Mouse (Mus musculus) Patski (cell line): ENCODE results near the gene Ccdc142. TPM values are rescaled to one million over a fixed set of nuclear protein-coding genes. Genes with fewer than 3 reads are reported as not detected.

ENCODE experiments used
- ATAC-seq: fragments of 100-300 bp; one replicate; pipeline ENCODE4 v1.8.0; 2021
- CTCF ChIA-PET: fragments of 350-600 bp; sonication (Branson Sonifier 250); formaldehyde crosslinking; loops from one replicate; lab custom pipeline; 2022; ENCODE audit warnings: inconsistent platforms; lab: Charles Lee
- POLR2A ChIA-PET: fragments of 350-600 bp; sonication (Branson Sonifier 250); formaldehyde crosslinking; loops from one replicate; lab custom pipeline; 2022; ENCODE audit warnings: antibody characterized with exemption, inconsistent platforms; lab: Charles Lee
- DNase-seq: peaks from one replicate; pipeline ENCODE4 v3.0.0-alpha.2; 2011; ENCODE audit warnings: low read depth, low spot score
- H3K27me3 ChIP-seq: fragments of 371-371 bp; one replicate; pipeline ENCODE4 v1.5.1; 2021
- CTCF ChIP-seq: fragments of 100-300 bp; IDR thresholded peaks from one replicate; pipeline ENCODE4 v1.5.1; 2021
- in situ Hi-C: fragments of 300-500 bp; cut with MboI; formaldehyde crosslinking; loops from 3 replicates; pipeline ENCODE4 v1.11.1; 2018; ENCODE audit warnings: low pct_unique_long_range_greater_than_20kb, mixed read lengths
- polyA plus RNA-seq: library from polyadenylated mRNA; unstranded; gene quantifications from one replicate; pipeline ENCODE4 v1.2.3, GENCODE M21; 2021

Gene Ccdc142
- polyA plus RNA-seq, 1 experiment from 2014 or later, result 3.5 TPM

- ChIA-PET POLR2A (interaction anchor here (0.9 to 2.4 kb wide), 5 partner anchors 12 to 44 kb away, joined by 3 to 11 read pairs (median 7); partner anchors contain the start of genes 1700003E16Rik and Wdr54), CTCF (interaction anchor here (1.2 to 3.0 kb wide), 6 partner anchors 15 to 125 kb away, joined by 3 to 10 read pairs (median 3); no protein-coding TSS in a partner anchor)
- peak; percentile 3 for ATAC-seq
- no peaks in the 10 kb centered on the region for H3K27me3 ChIP-seq
- in situ Hi-C loops, result no loop called here
- no peak for TF ChIP-seq CTCF
- no peak for DNase-seq
Measured at GRCm38 (mm10) chr6:83121863-83122710, 20.7 kb downstream of the Ccdc142 start.

- no peak for TF ChIP-seq CTCF
- no peak for DNase-seq
- no peak for ATAC-seq
- no peaks in the 10 kb centered on the region for H3K27me3 ChIP-seq
- POLR2A ChIA-PET, result interaction anchor here (0.7 to 1.4 kb wide), 2 partner anchors 14 to 26 kb away, joined by 7 read pairs; no protein-coding TSS in a partner anchor
- CTCF ChIA-PET, result interaction anchor here (1.3 to 3.0 kb wide), 2 partner anchors 14 to 126 kb away, joined by 3 to 10 read pairs; no protein-coding TSS in a partner anchor
- in situ Hi-C loops, result no loop called here
Measured at GRCm38 (mm10) chr6:83122961-83123360, 21.6 kb downstream of the Ccdc142 start.

GRCm38 (mm10) chr6:83124851-83125312, 23.5 kb downstream of the Ccdc142 start:
- ATAC-seq (no peak), DNase-seq (peak; percentile 84)
- CTCF ChIA-PET, result interaction anchor here (3.0 kb wide), 1 partner anchor 128 kb away, joined by 10 read pairs; no protein-coding TSS in a partner anchor
- no peak for TF ChIP-seq CTCF
- POLR2A ChIA-PET, result interaction anchor here (0.6 to 1.1 kb wide), 5 partner anchors 8 to 501 kb away, joined by 3 to 6 read pairs (median 3); no protein-coding TSS in a partner anchor
- in situ Hi-C loops, result no loop called here
- H3K27me3 ChIP-seq, result no peaks in the 10 kb centered on the region

- TF ChIP-seq CTCF, result no peak
- ChIA-PET CTCF (no interaction called here), POLR2A (interaction anchor here (0.6 to 0.9 kb wide), 2 partner anchors 28 to 153 kb away, joined by 3 to 4 read pairs; no protein-coding TSS in a partner anchor)
- in situ Hi-C loops, result no loop called here
- DNase-seq (no peak), ATAC-seq (no peak)
- no peaks in the 10 kb centered on the region for H3K27me3 ChIP-seq
Measured at GRCm38 (mm10) chr6:83125331-83125730, 23.9 kb downstream of the Ccdc142 start, which contains the start of gene Ino80b. Gene Ino80b (minus strand): TSS chr6:83125431.

GRCm38 (mm10) chr6:83127419-83127818, 26.0 kb downstream of the Ccdc142 start:
- ChIA-PET CTCF (no interaction called here), POLR2A (no interaction called here)
- DNase-seq, result no peak
- H3K27me3 ChIP-seq, result no peaks in the 10 kb centered on the region
- no peak for TF ChIP-seq CTCF
- no peak for ATAC-seq
- in situ Hi-C loops, result no loop called here

- no peaks in the 10 kb centered on the region for H3K27me3 ChIP-seq
- ATAC-seq (no peak), DNase-seq (no peak)
- no peak for TF ChIP-seq CTCF
- in situ Hi-C loops, result no loop called here
- ChIA-PET POLR2A (no interaction called here), CTCF (no interaction called here)
Measured at GRCm38 (mm10) chr6:83131469-83132034, 30.2 kb downstream of the Ccdc142 start.

GRCm38 (mm10) chr6:83132176-83132919, 30.9 kb downstream of the Ccdc142 start:
- CTCF ChIA-PET, result no interaction called here
- no peaks in the 10 kb centered on the region for H3K27me3 ChIP-seq
- in situ Hi-C loops, result no loop called here
- DNase-seq (no peak), ATAC-seq (no peak)
- POLR2A ChIA-PET, result interaction anchor here (0.7 to 1.1 kb wide), 3 partner anchors 8 to 14 kb away, joined by 6 to 15 read pairs (median 7); no protein-coding TSS in a partner anchor
- no peak for TF ChIP-seq CTCF

- ChIA-PET CTCF (interaction anchor here (0.6 to 0.7 kb wide), 2 partner anchors 25 to 30 kb away, joined by 3 read pairs; no protein-coding TSS in a partner anchor), POLR2A (no interaction called here)
- ATAC-seq, result no peak
- no peak for TF ChIP-seq CTCF
- in situ Hi-C loops, result no loop called here
- DNase-seq, result no peak
- H3K27me3 ChIP-seq, result no peaks in the 10 kb centered on the region
Measured at GRCm38 (mm10) chr6:83134226-83134625, 32.8 kb downstream of the Ccdc142 start.

GRCm38 (mm10) chr6:83134951-83135513, 33.6 kb downstream of the Ccdc142 start, which contains the start of gene Rtkn:
Gene Rtkn (plus strand): TSS chr6:83135463.
- DNase-seq, result no peak
- ATAC-seq, result no peak
- no peak for TF ChIP-seq CTCF
- H3K27me3 ChIP-seq, result no peaks in the 10 kb centered on the region
- ChIA-PET POLR2A (interaction anchor here (0.8 to 1.2 kb wide), 2 partner anchors 14 to 57 kb away, joined by 3 read pairs; partner anchors contain the start of gene Pcgf1), CTCF (no interaction called here)
- in situ Hi-C loops, result no loop called here
